Mouse (Mus musculus): ENCODE measurements at regions not wholly inside any gene's neighbourhood (a gene's known extent, or its start where the extent isn't known, plus 50 kb on each side); places are given as distances from the start of the nearest gene placed in this dataset.

DNA sequence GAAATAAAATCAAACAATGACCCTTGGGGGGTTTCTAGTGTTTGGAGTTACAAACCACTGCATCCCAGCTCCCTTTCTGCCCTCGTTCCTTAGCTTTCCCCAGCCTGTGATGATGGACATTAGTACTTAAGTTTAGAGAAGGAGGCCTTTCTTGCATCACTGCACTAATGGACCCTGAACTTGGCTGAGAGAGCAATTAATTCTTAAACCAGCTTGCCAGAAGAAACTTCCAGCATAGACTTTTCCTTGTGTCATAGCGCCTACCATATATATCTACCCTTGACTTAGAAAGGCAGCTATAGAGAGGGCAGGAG lies 303.9 kb upstream of the Sel1l start:
- no peak for DNase-seq (ENCODE audit: inconsistent age in 2 of 2, low spot score in 1 of 2)

DNA sequence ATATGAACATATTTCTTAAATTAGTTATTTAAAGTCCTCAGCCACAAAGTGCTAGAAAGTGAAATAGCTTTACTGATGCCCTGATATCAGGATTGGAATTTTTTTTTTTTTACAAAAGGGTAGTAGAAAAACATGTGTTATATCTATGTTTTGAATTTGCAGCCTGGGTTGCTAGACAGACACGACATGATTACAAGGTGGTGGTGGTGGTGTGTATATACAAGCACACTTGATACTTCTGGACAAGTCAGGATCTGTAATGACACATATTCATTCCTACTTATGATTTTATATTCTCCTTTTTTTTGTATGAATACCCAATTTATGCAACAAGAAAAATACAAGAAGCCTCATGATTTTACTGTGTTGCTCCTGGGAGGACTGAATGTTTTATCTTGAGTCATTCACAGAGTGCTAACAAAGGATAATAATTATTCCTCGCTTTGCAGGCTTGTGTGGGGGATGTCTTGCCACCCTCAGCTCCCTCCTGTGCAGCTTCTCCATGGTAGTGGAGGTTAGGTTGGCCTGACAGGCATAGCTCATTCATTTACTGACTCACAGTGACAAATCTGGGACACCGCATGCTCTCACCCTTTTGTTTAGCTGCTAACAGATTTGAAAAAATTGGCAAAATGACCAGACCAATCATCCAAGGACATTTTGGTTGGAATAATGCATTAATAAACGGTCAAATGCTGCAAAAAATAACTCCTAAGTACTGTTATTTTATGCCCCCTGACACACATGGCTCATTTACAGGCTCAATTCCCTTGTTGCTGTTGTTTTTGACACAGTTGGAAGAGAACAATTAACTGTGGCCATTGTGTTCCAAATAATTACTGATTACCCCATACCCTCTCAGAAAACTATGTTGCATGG lies 303.3 kb upstream of the Sel1l start:
- DNase-seq (ENCODE audit: inconsistent age in 2 of 2, low spot score in 1 of 2), result peak in 1 of 2 experiments; percentile 43

DNA sequence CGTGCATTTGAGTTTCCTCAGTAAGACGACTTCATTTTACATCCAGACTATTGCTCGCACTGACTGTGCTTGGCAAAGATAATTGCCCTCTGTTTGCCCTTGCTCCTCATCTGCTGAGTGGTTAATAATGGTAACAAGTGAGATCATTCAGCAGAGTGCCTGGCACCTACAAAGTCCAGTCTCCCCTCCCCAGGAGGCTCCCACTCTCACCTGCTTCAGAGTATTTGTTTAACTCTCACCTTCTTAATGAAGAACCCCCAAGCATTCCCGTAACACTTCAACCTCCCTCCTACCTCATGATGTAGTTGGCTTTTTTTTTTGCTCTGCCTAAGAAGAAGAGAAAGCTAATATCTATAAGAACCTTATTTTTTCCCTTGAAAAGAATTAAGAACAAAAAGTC lies 288.6 kb upstream of the Sel1l start:
- no peak for DNase-seq (ENCODE audit: inconsistent age in 2 of 2, low spot score in 1 of 2)

DNA sequence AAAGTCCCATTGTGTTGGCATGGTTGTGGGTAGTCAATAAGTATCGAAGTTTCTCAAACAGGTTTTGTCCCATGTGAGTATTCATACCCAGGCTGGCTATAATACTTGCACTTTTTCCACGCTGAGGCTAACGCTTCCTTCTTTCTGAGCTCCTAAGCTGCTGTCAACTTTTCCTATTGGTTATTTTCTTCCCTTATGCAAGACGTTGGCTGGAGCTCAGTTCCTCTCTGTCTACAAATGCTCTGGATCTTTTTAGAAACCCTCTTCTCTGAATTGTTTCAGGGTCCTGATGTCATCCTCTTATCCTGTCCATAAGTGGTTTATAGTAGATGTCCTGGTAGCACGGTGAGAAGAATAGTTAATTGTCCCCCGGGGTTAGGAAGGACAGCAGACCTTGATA lies 278.7 kb upstream of the Sel1l start:
- DNase-seq (ENCODE audit: inconsistent age in 2 of 2, low spot score in 1 of 2), result no peak

DNA sequence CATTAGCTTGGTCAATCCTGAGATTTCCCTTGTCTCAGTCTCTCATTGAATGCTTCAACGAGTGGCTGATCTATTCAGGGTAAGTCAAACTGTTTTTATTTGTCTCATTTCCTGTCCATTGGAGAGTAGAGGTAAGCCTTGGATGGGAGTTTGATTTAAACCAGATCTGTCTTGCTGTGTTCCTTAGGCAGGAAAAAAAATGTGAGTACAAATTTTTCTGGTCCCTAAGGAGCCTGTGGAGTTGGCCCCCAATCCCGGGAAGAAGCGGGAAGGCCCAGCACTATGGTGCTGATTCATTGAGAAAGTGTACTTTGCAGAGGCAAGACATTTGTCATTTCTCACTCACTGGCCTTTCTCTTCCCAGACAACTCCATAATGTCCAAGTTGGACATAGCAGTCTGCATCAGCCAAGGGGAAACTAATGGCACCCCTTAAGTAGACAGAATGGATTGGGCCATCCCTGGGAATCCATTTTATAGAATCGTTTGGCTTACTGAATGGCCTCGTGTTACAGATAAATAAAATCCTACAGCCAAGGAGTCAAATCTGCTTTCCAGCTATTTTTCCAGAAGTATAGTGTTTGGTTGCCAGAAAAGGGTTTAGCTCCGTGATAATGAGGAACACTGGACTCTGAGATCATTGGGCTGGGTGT lies 271.3 kb upstream of the Sel1l start:
- DNase-seq (ENCODE audit: inconsistent age in 2 of 2, low spot score in 1 of 2), result no peak

DNA sequence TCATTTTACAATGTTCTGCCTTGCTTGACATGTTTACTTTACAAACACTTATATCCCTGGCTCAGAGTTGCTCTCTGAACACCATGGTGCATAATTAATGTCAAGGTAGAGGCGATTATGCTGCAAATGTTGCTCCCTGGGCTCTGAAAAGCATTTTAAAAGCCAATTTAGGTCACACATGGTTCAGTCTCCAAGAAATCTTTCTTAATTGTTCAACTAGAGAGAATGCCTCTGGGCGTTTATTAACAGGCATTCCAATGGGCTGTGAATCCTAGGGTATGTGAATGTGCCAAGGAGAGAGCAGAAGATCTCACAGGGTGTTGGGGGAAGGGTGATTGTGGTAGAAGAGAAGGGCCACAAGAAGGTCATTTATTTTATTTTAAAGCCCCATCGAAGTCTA lies 260.7 kb upstream of the Sel1l start:
- DNase-seq (ENCODE audit: inconsistent age in 2 of 2, low spot score in 1 of 2), result no peak

DNA sequence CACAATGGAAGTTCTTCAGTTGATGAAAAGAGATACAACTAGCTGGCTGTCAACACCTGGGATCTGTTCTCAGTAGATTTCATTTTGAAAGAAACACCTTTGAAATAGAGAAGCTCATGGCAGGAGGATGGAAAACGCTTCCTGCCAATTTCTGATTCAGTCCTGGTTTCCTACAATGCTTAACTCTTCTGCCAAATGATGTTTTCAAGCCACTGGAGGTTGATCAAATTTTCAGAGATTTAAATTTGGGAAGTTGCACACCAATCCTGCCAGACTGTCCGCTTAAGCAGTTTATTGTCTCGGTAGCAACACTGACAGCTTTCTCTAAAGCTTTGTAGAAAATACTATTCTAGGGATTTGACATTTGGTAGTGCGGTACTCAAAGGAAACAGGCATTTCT lies 251.1 kb upstream of the Sel1l start:
- DNase-seq (ENCODE audit: inconsistent age in 2 of 2, low spot score in 1 of 2), result no peak

DNA sequence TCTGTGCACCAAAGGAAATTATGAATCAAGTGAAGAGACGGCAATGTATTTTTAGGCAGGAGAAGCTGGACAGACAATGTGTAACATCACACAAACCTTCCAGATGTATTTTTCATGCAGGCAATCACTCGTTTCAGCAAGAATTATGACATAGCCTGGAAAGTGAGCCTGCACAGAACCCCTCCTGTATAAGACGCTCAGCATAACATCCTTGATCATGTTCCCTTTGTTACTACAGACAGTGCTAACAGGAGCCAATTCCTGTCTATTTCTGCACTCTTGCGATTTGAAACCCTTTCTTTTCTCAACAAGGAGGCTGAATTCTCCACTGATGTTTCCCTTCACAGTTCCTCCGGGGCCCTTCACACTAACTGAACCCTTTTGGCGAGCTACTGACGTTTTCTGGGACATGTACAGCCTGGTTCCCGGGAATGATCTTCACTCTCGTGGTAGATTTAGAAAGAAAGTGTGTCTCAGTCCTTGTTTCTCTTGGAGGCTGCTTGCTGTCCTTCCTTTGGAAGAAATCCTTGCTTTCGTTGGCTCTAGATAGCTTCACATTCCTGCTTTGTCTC lies 243.9 kb upstream of the Sel1l start:
- no peak for DNase-seq (ENCODE audit: inconsistent age in 2 of 2, low spot score in 1 of 2)

DNA sequence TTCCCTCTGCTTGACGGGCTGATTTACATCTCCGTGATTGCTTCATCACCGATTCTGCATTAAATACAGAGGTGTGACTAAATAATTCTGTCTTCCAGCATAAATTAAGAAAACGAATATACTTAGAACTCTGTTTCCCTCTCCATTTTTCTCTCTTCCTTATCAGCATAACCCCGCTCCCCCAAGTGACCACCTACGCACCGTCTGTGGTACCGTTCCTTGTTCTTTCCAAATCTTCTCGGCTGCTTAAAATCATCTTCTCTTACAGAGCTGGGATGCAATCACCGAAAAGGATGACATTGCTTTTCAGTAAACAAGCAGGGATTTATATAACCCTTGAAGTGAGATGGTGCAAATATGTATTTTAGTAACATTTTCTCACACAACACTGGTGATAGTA lies 224.3 kb upstream of the Sel1l start:
- DNase-seq (ENCODE audit: inconsistent age in 2 of 2, low spot score in 1 of 2), result no peak

DNA sequence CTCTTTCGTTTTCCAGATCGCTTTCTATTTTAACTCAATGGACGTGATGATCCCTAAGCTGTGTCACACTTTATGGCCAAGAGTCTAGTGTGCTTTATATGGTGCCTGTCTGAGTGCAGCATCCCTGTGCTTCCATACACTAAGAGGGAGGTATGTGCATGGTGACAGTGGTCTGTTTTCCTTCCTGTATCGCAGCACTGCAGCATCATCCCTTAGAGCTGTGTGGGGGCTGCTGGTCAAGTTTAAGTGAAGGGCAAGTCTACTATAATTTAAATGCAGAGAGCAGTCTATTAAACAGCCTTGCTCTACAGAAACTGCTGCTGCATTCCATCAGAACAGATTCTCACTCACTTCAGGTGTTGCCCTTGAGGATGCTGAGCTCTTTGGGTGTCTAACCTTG lies 213.8 kb upstream of the Sel1l start:
- no peak for DNase-seq (ENCODE audit: inconsistent age in 2 of 2, low spot score in 1 of 2)

DNA sequence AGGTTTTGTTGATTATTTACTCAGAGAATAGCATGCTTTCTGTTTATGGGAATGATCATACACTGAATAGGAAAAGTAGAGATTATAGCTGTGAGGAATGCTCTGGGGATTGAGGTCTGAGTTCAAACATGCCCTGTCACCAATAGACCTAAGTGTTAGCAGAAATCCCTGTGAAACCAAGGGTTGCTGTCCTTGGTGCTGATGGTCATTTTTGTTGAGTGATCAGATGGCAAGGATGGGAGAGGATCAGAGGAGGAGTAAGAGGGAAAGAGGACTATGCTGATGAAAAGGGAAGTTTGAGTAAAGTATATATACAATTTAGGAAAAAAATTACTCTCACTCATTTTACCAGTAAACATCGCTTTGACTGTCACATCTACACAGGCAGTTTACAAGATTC lies 191.5 kb upstream of the Sel1l start:
- peak in 1 of 2 experiments; percentile 37 for DNase-seq (ENCODE audit: inconsistent age in 2 of 2, low spot score in 1 of 2)

DNA sequence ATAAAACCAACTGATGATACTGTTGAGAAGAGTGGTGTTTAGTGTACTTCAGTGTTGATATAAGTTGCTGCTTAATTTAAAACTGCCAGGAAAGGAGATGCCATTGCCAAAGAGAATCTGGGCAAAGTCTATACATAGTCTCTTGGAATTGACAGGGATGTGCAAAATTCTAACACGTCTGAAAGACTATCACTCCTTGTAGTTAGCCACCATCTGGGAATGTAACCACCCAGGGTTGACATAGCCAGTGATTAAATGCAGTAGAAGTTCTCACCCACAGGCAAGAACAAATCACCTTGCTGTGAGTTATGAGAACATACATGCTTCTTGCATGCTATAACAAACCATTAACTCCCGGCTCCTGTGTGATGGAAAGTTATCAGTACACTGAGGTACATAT lies 180.2 kb upstream of the Sel1l start:
- DNase-seq (ENCODE audit: inconsistent age in 2 of 2, low spot score in 1 of 2), result no peak

DNA sequence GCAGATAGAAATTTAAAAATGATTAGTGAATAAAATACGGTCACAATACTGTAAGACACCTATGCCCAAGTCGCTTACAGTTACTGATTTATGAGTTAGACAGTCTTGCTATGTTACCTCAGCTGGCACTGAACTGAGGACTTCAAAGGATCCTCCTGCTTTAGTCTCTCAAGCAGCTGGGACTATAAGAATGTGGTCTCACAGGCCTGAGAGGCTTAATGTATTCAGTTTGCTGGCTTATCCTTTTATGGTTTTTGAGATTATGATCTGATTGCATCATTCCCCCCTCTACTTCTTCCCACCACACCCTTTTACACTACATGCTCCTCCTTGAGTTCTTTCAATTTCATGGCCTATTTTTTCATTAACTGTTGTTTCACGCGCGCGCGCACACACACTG lies 179.4 kb upstream of the Sel1l start:
- DNase-seq (ENCODE audit: inconsistent age in 2 of 2, low spot score in 1 of 2), result no peak

DNA sequence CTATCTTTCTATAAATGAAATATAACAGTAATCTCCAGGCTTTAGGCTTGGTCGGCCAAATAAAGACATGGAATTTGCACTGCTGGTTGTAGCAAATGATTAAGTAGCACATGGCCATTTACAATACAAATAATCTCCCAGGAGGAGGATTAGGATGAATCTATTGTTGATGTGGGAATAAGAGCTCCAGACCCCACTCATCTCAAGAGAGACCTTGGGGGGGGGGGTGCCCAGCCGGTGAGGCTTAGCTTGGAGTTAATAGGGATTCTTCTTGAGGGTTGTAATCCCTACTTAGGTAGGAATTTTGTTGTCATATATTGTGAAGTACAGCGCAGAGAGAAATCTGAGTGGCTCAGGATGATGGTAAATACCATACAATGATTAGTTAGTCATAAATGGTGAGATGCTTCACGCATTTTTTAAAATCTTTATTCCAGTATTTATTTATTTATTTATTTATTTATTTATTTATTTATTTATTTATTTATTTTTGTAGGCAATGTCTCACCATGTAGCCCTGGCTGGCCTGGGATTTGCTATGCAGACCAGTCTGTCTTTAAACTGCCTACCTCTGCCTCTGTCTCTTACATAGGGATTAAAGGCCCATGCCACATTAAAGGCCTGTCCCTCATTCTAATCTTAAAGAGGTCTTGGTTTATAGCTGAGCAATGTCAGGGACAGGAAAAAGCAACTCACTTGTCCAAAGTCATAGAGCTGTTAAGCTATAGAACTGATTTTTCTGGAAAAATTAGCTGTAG lies 175.7 kb upstream of the Sel1l start:
- DNase-seq (ENCODE audit: inconsistent age in 2 of 2, low spot score in 1 of 2), result no peak

DNA sequence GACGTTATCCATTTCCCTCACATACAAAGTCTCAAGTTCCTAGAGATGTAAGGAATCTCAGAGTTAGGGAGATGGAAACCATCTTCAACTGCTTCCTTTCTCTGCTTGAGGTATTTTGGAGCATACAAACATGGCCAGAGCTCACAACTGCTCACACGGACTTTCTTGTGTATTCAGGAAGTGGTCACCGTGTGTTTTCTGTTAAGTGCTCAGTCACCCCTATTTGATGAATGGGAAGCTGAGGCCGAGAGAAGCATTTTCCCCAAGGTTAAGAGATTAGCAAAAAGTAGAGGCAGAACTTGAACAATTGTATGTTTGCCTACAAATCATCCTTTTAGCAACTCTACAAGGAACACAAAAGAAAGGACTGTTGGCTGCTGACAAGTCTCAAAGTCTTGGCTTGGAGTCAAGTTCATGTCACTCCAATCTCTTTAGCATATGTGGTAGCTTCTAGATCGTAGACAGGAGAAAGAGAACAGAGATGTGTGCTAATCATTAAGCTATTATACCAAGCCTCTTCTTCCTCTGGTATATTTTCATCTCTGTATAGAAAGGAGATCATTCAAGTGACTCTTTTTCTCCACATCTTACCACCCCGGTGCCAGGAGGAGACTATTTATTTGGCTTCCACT lies 170.8 kb upstream of the Sel1l start:
- DNase-seq (ENCODE audit: inconsistent age in 2 of 2, low spot score in 1 of 2), result no peak

DNA sequence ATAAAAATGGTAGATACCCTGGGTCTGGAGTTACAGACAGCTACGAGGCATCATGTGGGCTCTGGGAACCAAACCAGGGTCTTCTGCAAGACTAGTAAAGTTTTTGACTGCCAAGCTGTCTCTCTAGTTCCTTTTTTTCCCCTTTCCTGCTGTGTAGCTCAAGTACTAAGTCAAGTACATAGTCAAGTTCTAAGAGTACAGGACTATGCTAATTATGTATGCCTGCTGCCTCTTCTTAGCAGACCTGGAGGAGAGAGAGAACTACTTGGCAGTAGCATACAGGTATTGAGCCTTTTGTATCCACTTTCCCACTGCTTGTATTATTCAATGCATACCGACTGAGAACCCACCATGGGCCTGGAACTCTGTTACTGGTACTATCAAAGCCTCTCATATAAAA lies 166.4 kb upstream of the Sel1l start:
- no peak for DNase-seq (ENCODE audit: inconsistent age in 2 of 2, low spot score in 1 of 2)

DNA sequence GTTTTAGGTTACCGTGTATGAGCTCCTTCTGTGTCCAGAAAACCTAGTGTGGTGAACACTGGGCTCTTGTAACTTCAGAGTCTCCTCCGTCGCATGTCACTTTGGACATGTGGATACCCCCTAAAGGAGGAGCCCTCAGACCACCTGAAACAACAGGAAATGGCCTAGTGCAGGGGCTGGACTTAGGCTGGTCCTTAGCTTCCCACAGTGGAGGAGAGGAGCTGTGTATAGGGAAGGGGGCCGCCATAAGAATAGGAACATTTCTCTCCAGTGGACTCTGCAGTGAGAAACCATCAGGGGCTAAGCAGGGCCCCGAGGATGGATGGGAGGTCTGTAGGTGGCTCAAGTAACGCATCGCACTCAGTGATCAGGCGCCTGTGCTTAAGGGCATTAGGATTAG lies 165.0 kb upstream of the Sel1l start:
- no peak for DNase-seq (ENCODE audit: inconsistent age in 2 of 2, low spot score in 1 of 2)

DNA sequence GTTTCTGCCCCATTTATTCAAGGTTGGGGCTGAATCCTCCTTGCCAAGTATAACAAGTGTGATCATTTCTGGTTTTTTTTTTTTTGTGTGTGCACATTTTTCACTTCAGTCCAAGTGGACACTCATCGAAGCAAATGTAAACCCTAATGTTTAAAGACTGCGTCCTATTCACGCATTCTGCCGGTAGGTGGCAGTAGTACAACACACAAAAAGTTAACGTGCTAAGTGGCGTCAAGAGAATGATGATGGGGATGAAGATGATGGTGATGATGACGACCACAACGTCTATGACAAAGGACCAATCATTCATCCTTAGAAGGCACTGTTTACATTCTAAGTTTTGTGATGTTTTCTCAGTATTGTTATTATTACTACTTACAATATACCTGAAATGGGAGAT lies 164.3 kb upstream of the Sel1l start:
- DNase-seq (ENCODE audit: inconsistent age in 2 of 2, low spot score in 1 of 2), result peak; percentile 10 to 75

DNA sequence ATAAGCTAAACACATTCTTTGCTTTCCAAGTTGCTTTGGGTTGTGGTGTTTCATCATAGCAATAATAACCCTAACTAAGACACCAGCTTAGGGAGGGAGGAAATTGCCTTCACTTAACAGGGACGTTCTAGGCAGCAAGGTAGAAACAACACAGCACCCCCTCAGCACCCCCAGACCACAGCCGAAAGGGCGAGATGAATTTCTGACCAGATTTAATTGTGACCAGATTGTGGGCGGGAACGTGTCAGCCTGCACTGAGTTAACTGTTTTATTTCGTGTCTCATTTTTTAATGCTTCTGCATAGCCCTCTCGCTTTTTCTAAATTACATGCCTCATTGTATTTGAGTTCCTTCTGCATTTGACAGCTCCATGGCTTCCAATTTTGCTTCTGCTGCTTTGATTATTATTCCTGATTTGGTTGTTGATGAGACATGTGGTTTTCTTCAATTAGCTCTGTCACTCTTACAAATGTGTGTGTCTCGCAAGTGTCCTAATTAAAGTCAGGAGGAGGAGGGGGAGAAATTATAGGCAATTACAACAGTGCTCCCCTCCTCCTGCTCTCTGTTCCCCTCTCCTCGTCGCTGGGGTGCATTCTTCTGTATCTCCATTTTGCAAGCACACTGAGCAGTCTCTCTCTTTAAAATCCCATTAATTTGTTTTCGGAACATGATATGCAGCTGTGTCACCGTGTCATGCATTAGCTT lies 155.6 kb upstream of the Sel1l start:
- DNase-seq (ENCODE audit: inconsistent age in 2 of 2, low spot score in 1 of 2), result no peak

DNA sequence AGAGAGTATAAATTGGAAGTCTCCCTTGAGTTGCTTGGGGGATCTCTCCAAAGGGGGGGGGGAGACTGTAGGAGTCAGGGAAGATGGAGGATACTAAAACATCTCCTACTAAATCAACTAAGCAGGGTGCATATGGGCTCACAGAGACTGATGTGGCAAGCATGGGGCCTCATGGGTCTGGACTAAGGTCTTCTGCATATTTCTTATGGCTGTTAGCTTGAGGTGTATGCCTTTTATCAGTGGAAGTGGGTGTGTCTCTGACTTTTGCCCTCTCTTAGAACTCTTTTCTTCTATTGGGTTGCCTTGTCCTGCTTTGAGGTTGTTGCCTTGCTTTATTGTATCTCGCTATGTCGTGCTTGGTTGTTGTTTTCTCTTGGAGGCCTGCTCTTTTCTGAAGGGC lies 150.1 kb upstream of the Sel1l start:
- no peak for DNase-seq (ENCODE audit: inconsistent age in 2 of 2, low spot score in 1 of 2)

DNA sequence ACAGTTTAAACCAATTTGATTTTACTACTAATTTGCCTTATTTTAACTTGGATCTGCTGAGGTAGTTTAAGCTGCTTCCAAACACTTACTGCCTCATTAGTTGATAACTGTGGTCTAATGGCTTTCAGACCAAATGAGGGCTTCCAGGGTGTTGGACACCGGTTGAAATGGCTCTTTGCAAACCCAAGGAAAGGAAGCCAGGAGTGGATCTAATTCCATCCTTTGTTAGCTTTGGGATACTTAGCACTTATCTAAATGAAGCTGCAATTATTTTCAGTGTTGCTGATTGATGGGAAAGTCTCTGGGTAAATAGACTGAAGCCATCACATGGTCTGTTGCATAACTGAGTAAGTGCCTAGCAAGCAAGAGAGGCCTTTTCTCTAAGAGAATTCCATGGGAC lies 148.4 kb upstream of the Sel1l start:
- no peak for DNase-seq (ENCODE audit: inconsistent age in 2 of 2, low spot score in 1 of 2)

Measured in adrenal gland, adult (tissue).